Mouse (Mus musculus): Measurements from ENCODE around the gene Fam102b.

GRCm38 (mm10) chr3:108933557-108933956, 93.8 kb downstream of the Fam102b start:
- TF ChIP-seq CTCF (IDR thresholded peaks at IDR 0.05; ENCODE audit: insufficient read depth, low read length) (no peak), POLR2A (IDR thresholded peaks at IDR 0.05; ENCODE audit: borderline replicate concordance, extremely low read depth, low read depth, low read length) (no peak)

Measured in lung, adult 2 months (tissue).